In the genomic region with DNA sequence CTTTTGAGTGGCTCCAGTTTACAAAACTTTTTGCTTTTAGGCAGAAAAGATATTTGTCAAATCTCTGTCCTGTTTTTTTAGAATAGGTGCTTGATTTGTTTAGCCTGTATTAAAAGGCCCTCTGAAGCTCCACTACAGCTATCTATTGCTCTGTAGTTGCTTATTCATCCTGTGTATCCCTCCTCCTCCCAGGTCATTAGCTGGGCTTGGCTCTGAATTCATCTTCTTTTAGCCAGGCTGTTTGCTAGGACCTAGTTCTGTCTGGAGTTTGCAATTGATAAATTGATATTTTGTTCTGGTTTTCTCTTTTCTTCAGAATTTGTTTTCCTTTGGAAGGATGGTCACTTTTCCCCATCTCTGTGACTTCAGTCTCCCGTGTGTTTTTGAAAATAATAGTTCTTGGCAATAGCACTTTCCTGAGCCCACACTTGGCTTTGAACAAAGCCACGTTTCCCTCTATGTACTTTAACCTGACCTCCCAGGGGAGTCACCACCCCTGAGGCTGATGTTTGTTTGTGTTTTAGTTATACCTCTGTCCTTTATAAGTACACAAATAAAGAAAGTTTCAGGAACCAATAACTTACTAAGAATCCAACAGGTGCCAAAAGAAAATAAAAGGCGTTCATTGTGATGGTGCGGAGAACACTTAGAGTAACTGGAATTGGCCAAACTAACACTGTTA, we compare ENCODE assay signal across 16 mouse cellular contexts. TPM values are rescaled to one million over a fixed set of nuclear protein-coding genes. Genes with fewer than 3 reads are reported as not detected.
"Had no signal": no experiment of that assay in that cellular context is flagged by ENCODE, and none has a peak within 500 bp of the region (broad histone marks: within the 10 kb centered on the region; RNA-seq: fewer than 3 reads in every experiment).

No protein-coding gene starts in this region.

- DNase-seq: kidney, adult 11 months; layer of hippocampus, adult 9-11 months; layer of hippocampus, postnatal 36 days; liver, embryonic 13.5 days; liver, postnatal 0 days; thymus, postnatal 4 days had no signal

- H3K9me3 ChIP-seq: limb, embryonic 10.5 days; liver, embryonic 13.5 days; midbrain, embryonic 15.5 days; neural tube, embryonic 12.5 days had no signal

- H3K27me3 ChIP-seq: liver, embryonic 13.5 days; midbrain, embryonic 15.5 days; neural tube, embryonic 12.5 days had no signal

- ATAC-seq: hindbrain, embryonic 16.5 days; inflammation-experienced regulatory T-cells, adult 6 months; liver, postnatal 0 days; midbrain, embryonic 15.5 days had no signal

- H3K36me3 ChIP-seq: limb, embryonic 10.5 days; liver, embryonic 13.5 days; midbrain, embryonic 15.5 days; neural tube, embryonic 12.5 days had no signal

- H3K9ac ChIP-seq: liver, embryonic 13.5 days; liver, postnatal 0 days; midbrain, embryonic 15.5 days; neural tube, embryonic 12.5 days had no signal

- H3K4me1 ChIP-seq: limb, embryonic 10.5 days; liver, embryonic 13.5 days; neural tube, embryonic 12.5 days had no signal

- H3K4me3 ChIP-seq: limb, embryonic 10.5 days; liver, embryonic 13.5 days; midbrain, embryonic 15.5 days; neural tube, embryonic 12.5 days had no signal

- H3K27ac ChIP-seq: kidney, postnatal 0 days; limb, embryonic 10.5 days; liver, embryonic 13.5 days; midbrain, embryonic 15.5 days; neural tube, embryonic 12.5 days; stomach, postnatal 0 days had no signal

- H3K4me2 ChIP-seq: liver, embryonic 13.5 days; midbrain, embryonic 15.5 days; neural tube, embryonic 12.5 days had no signal

RNA-seq across cellular contexts. Expression of gene Galnt15, which starts 21.0 kb away (rescaled TPM):
- total RNA-seq: megakaryocyte progenitor cell, adult 5-6 weeks; monocyte, adult 5-6 weeks; neutrophil, adult 5-6 weeks had no signal
- polyA plus RNA-seq: inflammation-experienced regulatory T-cells, adult 6 months; liver, embryonic 13.5 days had no signal
